Comparison of ENCODE assay signal across 15 mouse cellular contexts in the genomic region with DNA sequence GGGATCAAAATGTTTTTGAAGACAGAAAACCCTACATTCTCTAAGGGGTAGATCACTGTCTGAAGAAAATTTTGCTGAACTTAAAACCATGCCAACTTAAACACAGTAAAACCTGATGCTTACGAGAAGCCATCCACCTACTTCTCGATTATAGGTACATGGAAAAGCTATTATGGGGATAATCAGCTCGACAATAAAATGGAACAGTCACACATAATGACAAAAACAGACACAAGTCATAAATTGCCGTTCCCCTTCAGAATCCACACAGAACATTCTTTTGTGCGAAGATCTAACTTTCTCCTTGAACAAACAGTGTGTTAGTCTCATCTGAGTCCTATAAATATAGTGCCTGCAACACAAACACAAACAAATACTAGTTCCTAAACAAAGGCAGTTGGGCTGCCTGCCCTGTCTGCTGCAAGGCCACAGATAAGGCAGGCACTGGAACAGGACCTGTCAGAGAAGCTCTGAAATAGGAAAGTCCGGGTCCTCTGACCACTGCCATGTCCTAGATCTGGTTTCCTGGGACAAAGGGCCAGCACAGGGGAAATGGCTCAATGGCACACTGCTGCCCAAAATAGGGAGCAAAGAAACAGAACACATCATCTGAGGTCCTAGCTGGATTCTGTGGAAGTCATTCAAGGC.
A peak's percentile ranks its signal among the peaks of the same experiment; 100 is the strongest.
DNase-seq lines count a peak whose midpoint lies in the region; ATAC-seq lines count a peak whose summit lies in the region.
"Had no signal": no experiment of that assay in that cellular context is flagged by ENCODE, and none has a peak within 500 bp of the region (broad histone marks: within the 10 kb centered on the region; RNA-seq: fewer than 3 reads in every experiment).

No protein-coding gene starts in this region.

- no peak overlapping the region for H3K27ac ChIP-seq in heart, embryonic 11.5 days (ENCODE audit: low read depth, low read length)
- H3K27ac ChIP-seq in limb, embryonic 12.5 days: peak overlapping the region; percentile 73
- H3K27ac ChIP-seq in liver, embryonic 15.5 days (replicated peaks): peak overlapping the region; percentile 38
- H3K27ac ChIP-seq: embryonic facial prominence, embryonic 10.5 days; heart, embryonic 15.5 days had no signal

- H3K9me3 ChIP-seq in heart, embryonic 11.5 days (replicated peaks; ENCODE audit: control insufficient read depth, low read length): no peaks in the 10 kb centered on the region
- 0 out of 2 replicates have a peak, but pooled peaks cover 2% of the 10 kb centered on the region for H3K9me3 ChIP-seq in limb, embryonic 12.5 days
- H3K9me3 ChIP-seq in liver, embryonic 15.5 days (replicated peaks): no peaks in the 10 kb centered on the region
- H3K9me3 ChIP-seq: embryonic facial prominence, embryonic 10.5 days; heart, embryonic 15.5 days; megakaryocyte, embryonic 14.5 days had no signal

- H3K4me3 ChIP-seq in heart, embryonic 11.5 days (ENCODE audit: low read depth, low read length): no peak overlapping the region
- H3K4me3 ChIP-seq in limb, embryonic 12.5 days (replicated peaks): no peak overlapping the region
- H3K4me3 ChIP-seq in liver, embryonic 15.5 days (replicated peaks): no peak overlapping the region
- H3K4me3 ChIP-seq: embryonic facial prominence, embryonic 10.5 days; heart, embryonic 15.5 days; myocyte had no signal

- no peak for ATAC-seq in heart, embryonic 11.5 days (replicated peaks; ENCODE audit: insufficient number of reproducible peaks, low FRiP score, low TSS enrichment)
- no peak for ATAC-seq in limb, embryonic 12.5 days (ENCODE audit: insufficient number of reproducible peaks, insufficient read depth, low FRiP score, low TSS enrichment, low read depth)
- no peak for ATAC-seq in liver, embryonic 15.5 days (ENCODE audit: insufficient read depth)

- H3K36me3 ChIP-seq in heart, embryonic 11.5 days (ENCODE audit: control insufficient read depth, insufficient read depth, low read length): peaks cover 14% of the 10 kb centered on the region
- peaks cover 69% of the 10 kb centered on the region for H3K36me3 ChIP-seq in limb, embryonic 12.5 days
- peaks cover 63% of the 10 kb centered on the region for H3K36me3 ChIP-seq in liver, embryonic 15.5 days (replicated peaks)

- WGBS in heart, embryonic 11.5 days (ENCODE audit: insufficient replicate concordance): 76% methylated on average over 6 of the region's 6 CpGs
- 31% methylated on average over 6 of the region's 6 CpGs for WGBS in limb, embryonic 12.5 days
- WGBS in liver, embryonic 15.5 days (ENCODE audit: insufficient replicate concordance): 59% methylated on average over 6 of the region's 6 CpGs

- H3K9ac ChIP-seq in heart, embryonic 11.5 days (ENCODE audit: low read depth, low read length): no peak overlapping the region
- H3K9ac ChIP-seq in limb, embryonic 12.5 days (replicated peaks): no peak overlapping the region
- H3K9ac ChIP-seq in liver, embryonic 15.5 days: no peak overlapping the region
- H3K9ac ChIP-seq: heart, embryonic 15.5 days had no signal

- no peaks in the 10 kb centered on the region for H3K27me3 ChIP-seq in heart, embryonic 11.5 days (ENCODE audit: control insufficient read depth, insufficient read depth, low read length)
- H3K27me3 ChIP-seq in limb, embryonic 12.5 days: no peaks in the 10 kb centered on the region
- H3K27me3 ChIP-seq in liver, embryonic 15.5 days: no peaks in the 10 kb centered on the region
- H3K27me3 ChIP-seq: heart, embryonic 15.5 days; megakaryocyte, embryonic 14.5 days had no signal

- H3K4me2 ChIP-seq in heart, embryonic 11.5 days: no peak overlapping the region
- H3K4me2 ChIP-seq in limb, embryonic 12.5 days: no peak overlapping the region
- H3K4me2 ChIP-seq in liver, embryonic 15.5 days: no peak overlapping the region
- H3K4me2 ChIP-seq: heart, embryonic 15.5 days had no signal

- peaks cover 11% of the 10 kb centered on the region for H3K4me1 ChIP-seq in heart, embryonic 11.5 days (ENCODE audit: control insufficient read depth, insufficient read depth, low read length)
- H3K4me1 ChIP-seq in limb, embryonic 12.5 days (replicated peaks): peaks cover 38% of the 10 kb centered on the region; the same call in 1 of the 2 replicates
- peaks cover 51% of the 10 kb centered on the region for H3K4me1 ChIP-seq in liver, embryonic 15.5 days (replicated peaks)

- DNase-seq in heart, adult 11 months: peak; percentile 98
- DNase-seq in forelimb bud, embryonic 11.5 days (ENCODE audit: low read depth, low spot score): peak; percentile 21
- no peak for DNase-seq in thymus, postnatal 4 days
- no peak for DNase-seq in thymus, postnatal 14 days
- no peak for DNase-seq in MN1 (ENCODE audit: low spot score)
- DNase-seq: cerebellum, adult 9-10 months; kidney, adult 9 months; lung, adult 2 months had no signal

Comparison
In these comparisons a context has a peak if more than half of its experiments do, and no peak if none do; other contexts are left out.
1. DNase-seq: peak in heart, adult 11 months (single experiment) and forelimb bud, embryonic 11.5 days (single experiment); none in thymus, postnatal 4 days (single experiment), thymus, postnatal 14 days (single experiment) and MN1 (single experiment).